Mouse (Mus musculus): ENCODE results near the gene 9330161L09Rik.
A peak's percentile ranks its signal among the peaks of the same experiment; 100 is the strongest.
"Not testable (repeated sequence)": the region's sequence is repeated elsewhere in the genome, so short reads cannot be mapped to it uniquely, and the experiment has no call there.

Gene 9330161L09Rik

DNA sequence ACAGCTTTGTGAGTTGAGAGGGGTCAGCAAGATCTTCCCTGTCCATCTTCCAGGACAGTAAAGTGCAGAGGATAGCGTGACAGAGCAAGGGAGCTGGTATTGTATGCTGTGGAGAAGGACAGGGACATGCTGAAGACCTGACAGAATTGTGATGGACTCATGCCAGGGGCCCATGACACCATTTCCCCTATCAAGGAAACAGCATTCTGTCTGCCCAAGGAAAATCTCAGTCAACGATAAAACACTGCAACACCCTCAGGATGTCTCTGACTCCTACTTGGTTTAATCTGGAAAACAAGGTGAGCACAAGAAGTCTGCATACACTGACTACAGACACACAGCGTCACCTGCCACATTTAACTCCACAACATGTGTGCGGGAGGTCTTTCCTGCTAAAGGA, at the start of gene 9330161L09Rik:
Gene 9330161L09Rik (minus strand): TSS at position 101 of the 400 bp plus-strand sequence.
- no peak for DNase-seq (ENCODE audit: low spot score in 2 of 2)

DNA sequence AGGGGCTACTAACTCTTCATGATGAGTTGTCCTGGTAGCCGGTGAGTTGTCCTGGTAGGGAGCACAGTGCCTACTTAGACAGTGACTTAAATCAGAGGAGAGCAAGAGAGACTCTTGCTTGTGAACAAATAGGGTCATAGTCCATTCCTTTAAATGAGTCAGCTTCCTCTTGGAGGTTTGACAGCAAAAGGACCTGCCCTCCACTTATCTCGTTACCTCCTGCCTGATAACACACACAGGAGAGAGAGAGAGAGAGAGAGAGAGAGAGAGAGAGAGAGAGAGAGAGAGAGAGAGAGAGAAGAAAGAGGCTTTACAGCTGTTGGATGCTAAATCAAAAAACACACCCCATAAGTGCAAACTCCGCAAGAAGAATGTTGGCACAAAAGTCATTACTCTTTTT, 49.5 kb upstream of the 9330161L09Rik start, which contains the start of gene Ifi27l2b:
Gene Ifi27l2b (minus strand): TSS at position 84 of the 400 bp plus-strand sequence.
- DNase-seq (ENCODE audit: low spot score in 2 of 2): no peak

DNA sequence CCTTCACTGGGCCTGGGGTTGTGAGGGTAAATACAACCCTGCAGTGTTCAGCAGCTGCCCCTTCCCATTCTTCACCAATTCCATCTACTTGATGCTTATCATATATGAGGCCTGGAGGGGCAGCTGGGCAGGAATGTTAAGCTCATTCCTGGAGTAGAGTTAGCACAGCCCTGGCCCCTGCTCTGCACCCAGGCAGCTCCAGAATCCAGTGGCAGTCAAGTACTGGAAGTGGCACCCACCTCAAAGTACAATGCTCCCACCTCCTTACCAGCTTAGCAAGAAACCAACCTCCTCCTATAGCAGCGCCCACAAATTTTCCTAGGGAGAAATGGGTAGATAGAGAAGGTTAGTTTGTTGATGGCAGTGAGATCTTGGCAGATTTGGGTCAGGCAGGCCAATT, 49.1 kb upstream of the 9330161L09Rik start:
- not testable (repeated sequence) for DNase-seq (ENCODE audit: low spot score in 2 of 2)

- no peak for DNase-seq (ENCODE audit: low spot score in 2 of 2)
These were observed 45.7 kb upstream of the 9330161L09Rik start for GRCm38 (mm10) chr12:103453361-103453760.

DNA sequence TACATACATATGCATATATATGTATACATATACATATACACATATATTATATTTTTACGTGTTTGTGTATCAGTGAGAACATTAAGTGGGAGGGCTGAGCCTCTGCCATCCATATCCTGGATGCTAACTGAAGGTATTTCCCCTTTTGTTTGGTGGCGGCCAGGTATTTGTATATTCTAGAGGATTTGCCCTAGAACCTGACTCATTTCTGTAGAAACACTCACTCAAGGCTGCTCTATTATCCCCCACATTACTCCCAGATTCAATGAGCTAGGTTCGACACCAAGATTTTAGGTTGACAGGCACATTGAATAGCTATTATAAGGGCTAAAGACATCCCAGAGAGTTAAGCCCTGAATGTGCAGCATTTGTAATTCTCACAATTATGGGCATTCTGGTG, 37.4 kb upstream of the 9330161L09Rik start:
- no peak for DNase-seq (ENCODE audit: low spot score in 2 of 2)

DNA sequence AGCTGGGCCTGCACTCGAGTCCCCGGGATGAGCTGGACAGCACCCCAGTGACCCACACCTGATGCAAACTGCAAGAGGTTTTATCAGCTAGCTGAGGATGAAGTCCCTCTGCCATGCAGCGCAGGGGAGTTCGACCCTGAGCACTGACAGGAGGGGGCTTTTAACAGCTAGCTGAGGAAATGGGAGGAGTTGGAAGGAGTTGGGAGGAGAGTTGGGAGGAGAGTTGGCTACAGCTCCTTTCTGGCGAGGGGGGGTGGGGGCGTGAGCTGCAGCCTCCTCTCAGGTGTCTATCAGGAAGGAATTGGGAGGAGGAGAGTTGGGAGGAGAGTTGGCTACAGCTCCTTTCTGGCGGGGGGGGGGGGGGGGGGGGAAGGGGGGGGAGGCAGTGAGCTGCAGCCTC, 36.6 kb upstream of the 9330161L09Rik start:
- not testable (repeated sequence) for DNase-seq (ENCODE audit: low spot score in 2 of 2)

DNA sequence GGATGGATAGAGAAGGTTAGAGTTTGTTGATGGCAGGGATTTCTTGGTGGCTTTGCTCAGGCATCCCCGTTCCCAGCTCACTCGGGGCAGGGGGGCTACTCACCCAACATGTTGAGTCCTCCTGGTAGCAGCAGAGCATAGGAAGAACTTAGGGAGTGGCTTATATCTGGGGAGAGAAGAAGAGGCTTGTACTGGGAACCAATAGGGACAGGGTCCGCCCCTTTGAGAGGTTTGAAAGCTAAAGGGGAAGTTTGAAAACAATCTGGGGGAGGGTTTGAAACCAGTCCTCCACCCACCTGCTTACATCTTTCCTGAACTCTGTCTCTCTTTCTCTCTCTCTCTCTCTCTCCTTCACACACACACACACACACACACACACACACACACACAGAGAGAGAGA, 35.9 kb upstream of the 9330161L09Rik start, which contains the start of gene Ifi27l2a:
Gene Ifi27l2a (minus strand): TSS at position 157 of the 400 bp plus-strand sequence.
- DNase-seq (ENCODE audit: low spot score in 2 of 2): peak; percentile 79 to 82

DNA sequence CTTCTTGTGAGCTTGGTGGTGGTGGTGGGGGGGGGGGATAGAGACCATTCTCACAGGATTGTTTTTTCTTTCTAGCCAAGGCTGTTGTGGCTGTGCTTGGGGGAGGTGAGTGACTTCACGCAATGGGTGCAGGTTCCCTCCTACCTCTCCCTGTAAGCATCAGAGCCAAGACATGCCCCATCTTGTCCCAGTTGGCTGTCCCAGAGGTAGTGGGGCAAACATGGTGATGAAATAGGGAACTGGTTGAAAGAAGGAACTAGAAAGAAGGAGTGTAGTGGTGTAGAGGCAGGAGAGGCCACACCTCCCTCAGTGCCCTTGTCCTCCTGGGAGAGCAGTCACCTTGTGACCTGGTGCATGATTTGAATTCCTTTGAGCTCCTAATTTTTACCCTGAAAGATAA, 30.0 kb upstream of the 9330161L09Rik start:
- DNase-seq (ENCODE audit: low spot score in 2 of 2): no peak

GRCm38 (mm10) chr12:103434861-103435260, 27.2 kb upstream of the 9330161L09Rik start:
- no peak for DNase-seq (ENCODE audit: low spot score in 2 of 2)

GRCm38 (mm10) chr12:103433986-103434731, 26.5 kb upstream of the 9330161L09Rik start, which contains the start of gene Ifi27:
Gene Ifi27 (plus strand): TSS chr12:103434211.
- peak; percentile 83 to 91 for DNase-seq (ENCODE audit: low spot score in 2 of 2)

- DNase-seq (ENCODE audit: low spot score in 2 of 2): no peak
These were observed 25.8 kb upstream of the 9330161L09Rik start for GRCm38 (mm10) chr12:103433430-103433829.

GRCm38 (mm10) chr12:103426710-103427109, 19.1 kb upstream of the 9330161L09Rik start:
- no peak for DNase-seq (ENCODE audit: low spot score in 2 of 2)

DNA sequence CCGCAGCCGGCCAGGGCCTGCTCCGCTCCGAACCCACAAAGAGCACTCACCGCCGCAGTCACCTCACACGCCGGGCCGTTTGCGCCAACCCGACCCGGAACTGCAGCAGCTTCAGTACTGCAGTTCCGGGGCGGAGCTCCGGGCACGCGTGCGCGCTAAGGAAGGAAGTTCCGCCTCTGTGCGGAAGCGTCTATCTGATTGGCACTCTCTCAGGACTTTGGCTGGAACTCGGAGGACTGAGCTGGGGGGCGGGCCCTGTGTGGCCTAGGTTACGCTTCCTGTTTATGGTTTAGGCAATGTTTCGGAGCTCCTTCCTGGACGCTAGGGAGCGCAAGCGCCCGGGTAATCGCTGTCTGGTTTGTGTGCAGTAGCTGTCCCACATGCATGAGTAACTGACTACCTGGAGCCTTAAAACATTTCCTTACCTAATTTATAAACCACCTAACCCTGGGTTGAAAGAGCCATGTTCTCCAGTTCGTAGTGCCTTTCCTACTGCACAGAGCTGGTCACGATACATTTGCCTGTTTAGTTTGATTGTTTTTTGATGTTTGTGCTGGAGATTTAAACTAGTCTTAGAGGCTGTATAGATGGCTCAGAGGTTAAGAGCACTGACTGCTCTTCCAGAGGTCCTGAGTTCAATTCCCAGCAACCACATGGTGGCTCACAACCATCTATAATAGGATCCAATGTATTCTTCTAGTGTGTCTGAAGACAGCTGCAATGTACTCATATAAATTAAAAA, 18.3 kb upstream of the 9330161L09Rik start, which contains the start of gene Ddx24:
Gene Ddx24 (minus strand): TSS at position 102 of the 742 bp plus-strand sequence.
- peak; percentile 99 for DNase-seq (ENCODE audit: low spot score in 2 of 2)

GRCm38 (mm10) chr12:103425016-103425728, 17.6 kb upstream of the 9330161L09Rik start:
- no peak for DNase-seq (ENCODE audit: low spot score in 2 of 2)

DNA sequence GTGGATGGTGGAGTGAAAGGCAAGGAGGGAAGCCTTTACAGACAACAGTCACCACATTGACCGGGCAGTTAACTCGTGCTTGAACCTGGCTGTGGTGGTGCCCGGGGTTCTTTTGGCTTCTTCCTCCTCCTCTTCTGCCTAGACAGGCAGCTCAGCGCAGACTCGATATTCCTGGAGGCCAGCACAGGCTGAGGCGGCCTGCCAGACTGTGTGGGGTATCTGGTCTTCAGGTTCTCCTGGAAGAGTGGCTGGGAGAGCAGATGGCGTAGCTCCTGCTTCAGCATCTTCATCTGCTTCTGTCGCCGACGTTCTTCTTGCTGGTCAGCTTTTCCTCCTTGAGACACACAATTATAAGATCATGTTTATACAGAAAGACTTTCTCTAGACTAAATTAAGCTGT, 524 bp upstream of the 9330161L09Rik start:
- no peak for DNase-seq (ENCODE audit: low spot score in 2 of 2)

DNA sequence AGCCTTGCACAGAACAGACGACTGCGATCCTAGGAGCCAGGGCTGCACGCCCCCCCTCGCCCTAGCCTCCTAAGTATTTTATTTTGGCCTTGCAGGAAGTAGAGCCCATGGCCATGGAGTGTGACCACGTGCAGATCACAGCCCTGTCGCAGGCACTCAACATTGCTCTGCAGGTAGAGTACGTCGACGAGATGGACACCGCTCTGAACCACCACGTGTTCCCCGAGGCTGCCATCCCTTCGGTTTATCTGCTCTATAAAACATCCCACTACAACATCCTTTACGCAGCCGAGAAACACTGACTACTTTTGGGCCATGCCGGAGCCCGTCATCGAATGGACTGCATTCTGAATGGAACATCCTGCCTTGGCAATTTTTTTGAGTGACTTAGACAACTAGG, 3.5 kb downstream of the 9330161L09Rik start:
- DNase-seq (ENCODE audit: low spot score in 2 of 2): no peak

GRCm38 (mm10) chr12:103396751-103397150, 10.9 kb downstream of the 9330161L09Rik start:
- DNase-seq (ENCODE audit: low spot score in 2 of 2): no peak

DNA sequence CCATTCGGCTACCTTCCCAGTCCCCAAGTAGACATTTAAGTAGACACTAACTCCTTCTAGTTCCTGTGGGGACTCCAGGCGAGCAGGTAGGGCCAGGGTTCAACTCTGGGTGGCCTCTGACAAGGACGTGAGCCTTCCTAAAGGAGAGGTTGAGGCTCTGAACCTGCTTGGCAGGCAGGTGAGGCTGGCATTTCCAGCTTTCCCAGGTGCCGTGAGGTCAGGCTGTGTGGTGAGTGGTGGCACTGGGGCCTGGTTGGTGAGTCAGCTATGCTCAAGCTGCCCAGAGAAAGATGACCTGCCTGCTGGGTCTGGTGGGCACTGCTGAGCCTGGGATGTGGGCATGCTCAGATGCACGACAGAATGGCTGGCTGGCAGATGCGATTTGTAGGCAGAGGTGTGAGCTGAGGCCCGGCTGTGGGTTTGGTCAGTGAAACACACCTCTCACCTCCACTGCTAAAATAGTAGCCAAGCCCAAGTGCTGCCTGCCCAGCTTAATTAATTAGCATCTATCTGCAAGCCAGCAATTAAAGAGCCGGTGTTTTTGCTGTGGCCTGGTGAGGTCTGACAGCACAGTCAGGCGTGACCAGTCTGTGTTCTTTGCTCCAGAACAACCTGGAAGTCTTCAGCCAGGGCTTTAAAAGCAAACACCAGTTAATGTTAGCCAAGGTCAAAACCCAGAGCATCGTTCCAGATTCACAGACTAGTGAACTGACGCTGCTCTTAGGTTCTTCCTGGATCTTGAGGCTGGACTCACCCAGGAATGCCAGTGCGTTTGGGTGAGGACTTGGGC, 11.9 kb downstream of the 9330161L09Rik start:
- DNase-seq (ENCODE audit: low spot score in 2 of 2): no peak

GRCm38 (mm10) chr12:103393528-103393927, 14.1 kb downstream of the 9330161L09Rik start:
- DNase-seq (ENCODE audit: low spot score in 2 of 2): peak; percentile 27 to 63

DNA sequence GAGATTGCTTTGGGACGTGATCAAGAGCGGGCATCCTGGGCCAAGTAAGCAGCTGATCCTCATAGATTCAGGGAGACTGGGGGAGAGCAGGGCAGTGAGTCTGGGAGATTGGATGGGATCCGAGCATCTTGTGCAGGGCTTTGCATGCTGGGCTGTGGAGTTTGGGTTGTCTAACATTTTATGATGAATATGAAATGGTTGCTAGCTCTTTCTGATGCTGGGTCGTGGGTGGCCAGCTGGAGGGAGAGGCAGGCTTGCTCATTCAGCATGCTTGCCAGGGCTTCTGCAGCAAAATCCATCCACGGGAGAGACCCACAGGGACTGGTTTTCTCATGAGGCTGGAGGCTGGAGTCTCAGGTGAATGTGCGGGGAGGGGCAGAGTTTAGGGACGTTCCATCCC, 16.5 kb downstream of the 9330161L09Rik start:
- DNase-seq (ENCODE audit: low spot score in 2 of 2): no peak

- DNase-seq (ENCODE audit: low spot score in 2 of 2): no peak
These were observed 17.6 kb downstream of the 9330161L09Rik start for GRCm38 (mm10) chr12:103389982-103390381.

Measured in spleen, postnatal 36 days (tissue).